ENCODE assay signal across 18 mouse cellular contexts in the genomic region with DNA sequence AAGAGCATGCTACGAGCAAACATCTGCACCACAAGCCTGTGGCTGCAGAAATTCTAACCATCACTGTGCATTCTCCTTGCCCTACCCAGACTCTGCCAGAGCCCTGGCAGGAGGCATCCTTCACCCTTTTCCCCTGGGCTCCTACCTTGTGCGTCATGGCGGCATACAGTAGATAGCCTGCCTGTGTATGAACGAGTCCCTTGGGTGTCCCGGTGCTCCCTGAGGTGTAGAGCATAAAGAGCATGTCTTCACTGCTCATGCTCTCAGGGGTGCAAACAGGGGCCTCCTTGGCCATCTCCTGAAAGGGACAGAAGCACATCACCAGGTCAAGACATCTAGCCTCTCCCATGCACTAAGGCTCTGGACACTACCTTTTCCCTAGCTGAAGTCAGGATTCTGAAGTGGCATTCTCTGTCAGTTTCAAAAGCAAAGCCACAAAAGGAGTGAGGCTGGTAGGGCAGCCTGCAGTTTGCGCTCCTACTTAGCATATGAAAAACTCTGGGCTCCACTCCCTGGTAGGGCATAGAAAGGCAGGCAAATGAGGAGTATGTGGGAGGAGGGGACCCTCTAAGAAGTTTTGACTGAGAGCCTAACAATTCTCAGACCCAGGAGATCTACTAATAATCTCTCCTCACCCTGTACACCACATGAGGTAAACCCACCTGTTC. TPM values are rescaled to one million over a fixed set of nuclear protein-coding genes. Genes with fewer than 3 reads are reported as not detected.
DNase-seq lines count a peak whose midpoint lies in the region; ATAC-seq lines count a peak whose summit lies in the region.
"Had no signal": no experiment of that assay in that cellular context is flagged by ENCODE, and none has a peak within 500 bp of the region (broad histone marks: within the 10 kb centered on the region; RNA-seq: fewer than 3 reads in every experiment).

No protein-coding gene starts in this region.

- H3K27me3 ChIP-seq in hindbrain, embryonic 13.5 days = no peaks in the 10 kb centered on the region
- no peaks in the 10 kb centered on the region for H3K27me3 ChIP-seq in midbrain, embryonic 16.5 days (ENCODE audit: control insufficient read depth, insufficient read depth, low read depth, low read length)
- H3K27me3 ChIP-seq: embryonic facial prominence, embryonic 15.5 days had no signal

- peak; percentile 21; the same call in 1 of the 2 replicates for ATAC-seq in erythroblast, adult 5-6 weeks (replicated peaks; ENCODE audit: low FRiP score, poor library complexity, severe bottlenecking)
- peak; percentile 75 for ATAC-seq in hindbrain, embryonic 13.5 days (ENCODE audit: low FRiP score)
- peak; percentile 36; the same call in 1 of the 2 replicates for ATAC-seq in midbrain, embryonic 16.5 days

- H3K27ac ChIP-seq in hindbrain, embryonic 13.5 days = peak overlapping the region; percentile 67
- H3K27ac ChIP-seq in midbrain, embryonic 16.5 days (ENCODE audit: low read length) = peak overlapping the region; percentile 59
- H3K27ac ChIP-seq: embryonic facial prominence, embryonic 15.5 days; macrophage had no signal

- no peak overlapping the region for H3K4me2 ChIP-seq in hindbrain, embryonic 13.5 days
- H3K4me2 ChIP-seq in midbrain, embryonic 16.5 days (ENCODE audit: low read length) = no peak overlapping the region
- H3K4me2 ChIP-seq: embryonic facial prominence, embryonic 15.5 days had no signal

- H3K9ac ChIP-seq in hindbrain, embryonic 13.5 days = peak overlapping the region; percentile 49; the same call in 1 of the 2 replicates
- no peak overlapping the region for H3K9ac ChIP-seq in midbrain, embryonic 16.5 days (ENCODE audit: low read depth, low read length)
- H3K9ac ChIP-seq: embryonic facial prominence, embryonic 15.5 days had no signal

- peaks cover 43% of the 10 kb centered on the region for H3K36me3 ChIP-seq in hindbrain, embryonic 13.5 days
- H3K36me3 ChIP-seq in midbrain, embryonic 16.5 days (ENCODE audit: control insufficient read depth, insufficient read depth, low read length) = no peaks in the 10 kb centered on the region
- H3K36me3 ChIP-seq: embryonic facial prominence, embryonic 15.5 days had no signal

- intact Hi-C loops in heart, postnatal 10 days (cut with DNase I) = no loop called here

- H3K9me3 ChIP-seq in hindbrain, embryonic 13.5 days = no peaks in the 10 kb centered on the region
- no peaks in the 10 kb centered on the region for H3K9me3 ChIP-seq in midbrain, embryonic 16.5 days (replicated peaks; ENCODE audit: control insufficient read depth, low read length, poor library complexity, severe bottlenecking)
- H3K9me3 ChIP-seq: embryonic facial prominence, embryonic 15.5 days had no signal

- peaks cover 24% of the 10 kb centered on the region for H3K4me1 ChIP-seq in hindbrain, embryonic 13.5 days (replicated peaks)
- H3K4me1 ChIP-seq in midbrain, embryonic 16.5 days (ENCODE audit: control insufficient read depth, insufficient read depth, low read length) = no peaks in the 10 kb centered on the region
- H3K4me1 ChIP-seq: embryonic facial prominence, embryonic 15.5 days had no signal

- H3K4me3 ChIP-seq in hindbrain, embryonic 13.5 days = no peak overlapping the region
- H3K4me3 ChIP-seq in midbrain, embryonic 16.5 days (ENCODE audit: low read depth, low read length) = no peak overlapping the region
- H3K4me3 ChIP-seq: embryonic facial prominence, embryonic 15.5 days had no signal

- WGBS in hindbrain, embryonic 13.5 days = 42% methylated on average over 6 of the region's 6 CpGs
- 33% methylated on average over 6 of the region's 6 CpGs for WGBS in midbrain, embryonic 16.5 days

- peak; percentile 23 for DNase-seq in embryo, embryonic 10 days (ENCODE audit: low spot score)
- DNase-seq in embryo, embryonic 9.5 days (ENCODE audit: extremely low spot score) = no peak
- DNase-seq in urinary bladder, postnatal 36 days (ENCODE audit: low spot score in 2 of 2) = no peak
- no peak for DNase-seq in gastrocnemius, adult 8-10 months (ENCODE audit: low spot score in 2 of 2)
- DNase-seq in heart, postnatal 10 days = no peak
- DNase-seq: adrenal gland, postnatal 14 days; cerebellum, adult 11-12 months; gastrocnemius, postnatal 25 days; kidney, adult 2 months had no signal

RNA-seq across cellular contexts. Expression of a gene that starts 29.5 kb away (rescaled TPM):
- 3.6 and 15.9 TPM in 2 replicates for total RNA-seq in erythroblast, adult 5-6 weeks (2015; ENCODE audit: low replicate concordance)
- 14.1 and 20.7 TPM in 2 replicates for total RNA-seq in erythroblast, adult 5-6 weeks (2017; ENCODE audit: low replicate concordance)
- polyA plus RNA-seq in hindbrain, embryonic 13.5 days (2015; fragmentation: Nextera tagmentation; extraction: Ambion mirVana) = 42.9 and 45.9 TPM in 2 replicates
- polyA plus RNA-seq in midbrain, embryonic 16.5 days (2015; fragmentation: Nextera tagmentation; extraction: Ambion mirVana) = 37.3 and 38.3 TPM in 2 replicates
- total RNA-seq in gastrocnemius, adult 8-10 months (2022) = 10 to 100 TPM; 17.2 to 19.3 (median 18.1) TPM
- 10 to 100 TPM; 45.6 to 62.8 TPM for total RNA-seq in heart, postnatal 10 days (2021)

RNA-seq across cellular contexts. Expression of a gene that starts 30.5 kb away (rescaled TPM):
- 6.3 and 12.1 TPM in 2 replicates for total RNA-seq in erythroblast, adult 5-6 weeks (2015; ENCODE audit: low replicate concordance)
- 16.0 and 17.6 TPM in 2 replicates for total RNA-seq in erythroblast, adult 5-6 weeks (2017; ENCODE audit: low replicate concordance)
- polyA plus RNA-seq in hindbrain, embryonic 13.5 days (2015; fragmentation: Nextera tagmentation; extraction: Ambion mirVana) = 19.8 and 20.1 TPM in 2 replicates
- 15.6 and 20.5 TPM in 2 replicates for polyA plus RNA-seq in midbrain, embryonic 16.5 days (2015; fragmentation: Nextera tagmentation; extraction: Ambion mirVana)
- 10 to 100 TPM; 16.1 to 25.1 (median 18.9) TPM for total RNA-seq in gastrocnemius, adult 8-10 months (2022)
- total RNA-seq in heart, postnatal 10 days (2021) = 10 to 100 TPM; 66.8 to 68.2 TPM

RNA-seq across cellular contexts. Expression of a gene that starts 51.3 kb away (rescaled TPM):
- total RNA-seq in erythroblast, adult 5-6 weeks (2015; ENCODE audit: low replicate concordance) = not detected in 2 replicates
- 0.14 TPM in 1 of 2 replicates, not detected in the other for total RNA-seq in erythroblast, adult 5-6 weeks (2017; ENCODE audit: low replicate concordance)
- polyA plus RNA-seq in hindbrain, embryonic 13.5 days (2015; fragmentation: Nextera tagmentation; extraction: Ambion mirVana) = 0.18 and 0.61 TPM in 2 replicates
- 0.06 and 0.07 TPM in 2 replicates for polyA plus RNA-seq in midbrain, embryonic 16.5 days (2015; fragmentation: Nextera tagmentation; extraction: Ambion mirVana)
- total RNA-seq in gastrocnemius, adult 8-10 months (2022) = not detected
- not detected for total RNA-seq in heart, postnatal 10 days (2021)
- total RNA-seq: adrenal gland, postnatal 14 days; gastrocnemius, postnatal 25 days; liver, adult 2 months; neutrophil, adult 5-6 weeks had no signal
- polyA plus RNA-seq: heart, embryonic 16.5 days; kidney, adult 2 months; liver, adult 2 months; macrophage; stomach, embryonic 16.5 days had no signal

Comparison
In these comparisons a context has a peak if more than half of its experiments do, and no peak if none do; other contexts are left out.
1. ATAC-seq: peak in every context shown above with its lines; median percentile 75 in hindbrain, embryonic 13.5 days; 36 in midbrain, embryonic 16.5 days; 21 in erythroblast, adult 5-6 weeks.